Mouse (Mus musculus) lung, embryonic 16.5 days (tissue): ENCODE data around the gene Lyrm7. TPM values are rescaled to one million over a fixed set of nuclear protein-coding genes. Genes with fewer than 3 reads are reported as not detected.
"Not testable (repeated sequence)": the region's sequence is repeated elsewhere in the genome, so short reads cannot be mapped to it uniquely, and the experiment has no call there.

Experiments
- ATAC-seq: fragments of 200-750 bp; cut with Nextera tagmentation; 2 replicates; pipeline ENCODE4 v1.8.0; 2017; ENCODE audit warnings: low read depth, mild to moderate bottlenecking, moderate library complexity
- H3K27ac ChIP-seq: fragments of 300-500 bp; sonication (generic); 2 replicates; pipeline ENCODE4 v1.5.1; 2014; ENCODE audit warnings: mild to moderate bottlenecking, control low read depth, low read length
- H3K27me3 ChIP-seq: fragments of 300-500 bp; sonication (generic); 2 replicates; pipeline ENCODE4 v1.6.1; 2014; ENCODE audit warnings: low read depth, low read length, mixed read lengths; ENCODE audit not compliant: control insufficient read depth, insufficient read depth
- H3K36me3 ChIP-seq: fragments of 300-500 bp; sonication (generic); 2 replicates; pipeline ENCODE4 v1.6.1; 2014; ENCODE audit warnings: low read length; ENCODE audit not compliant: control insufficient read depth, insufficient read depth
- H3K4me1 ChIP-seq: fragments of 300-500 bp; sonication (generic); replicated peaks from 2 replicates; pipeline ENCODE4 v1.6.1; 2014; ENCODE audit warnings: low read length, mixed read lengths; ENCODE audit not compliant: control insufficient read depth, insufficient read depth
- H3K4me2 ChIP-seq: fragments of 300-500 bp; sonication (generic); 2 replicates; pipeline ENCODE4 v1.6.1; 2014; ENCODE audit warnings: low read depth, low read length, control low read depth
- H3K4me3 ChIP-seq: fragments of 300-500 bp; sonication (generic); 2 replicates; pipeline ENCODE4 v1.5.1; 2014; ENCODE audit warnings: mild to moderate bottlenecking, low read length, control low read depth
- H3K9ac ChIP-seq: fragments of 300-500 bp; sonication (generic); 2 replicates; pipeline ENCODE4 v1.6.1; 2014; ENCODE audit warnings: low read length, control low read depth
- H3K9me3 ChIP-seq: fragments of 300-500 bp; sonication (generic); 2 replicates; pipeline ENCODE4 v1.6.1; 2016; ENCODE audit warnings: low read length; ENCODE audit not compliant: control insufficient read depth
- WGBS: fragments of 180-500 bp; shearing (Covaris S2); extraction: QIAGEN DNeasy Blood & Tissue Kit; methylation state at CpG from one replicate; pipeline ENCODE4 v1.1.7; 2014; 5-methylcytosine and 5-hydroxymethylcytosine counted together
- polyA plus RNA-seq: library from polyadenylated mRNA; unstranded; fragments of >200 nt; fragmentation: Nextera tagmentation; extraction: Ambion mirVana; gene quantifications from 2 replicates; pipeline ENCODE4 v1.2.1, GENCODE M21; 2015

The Lyrm7 gene
- polyA plus RNA-seq, 1 experiment from 2014 or later: 7.7 TPM

DNA sequence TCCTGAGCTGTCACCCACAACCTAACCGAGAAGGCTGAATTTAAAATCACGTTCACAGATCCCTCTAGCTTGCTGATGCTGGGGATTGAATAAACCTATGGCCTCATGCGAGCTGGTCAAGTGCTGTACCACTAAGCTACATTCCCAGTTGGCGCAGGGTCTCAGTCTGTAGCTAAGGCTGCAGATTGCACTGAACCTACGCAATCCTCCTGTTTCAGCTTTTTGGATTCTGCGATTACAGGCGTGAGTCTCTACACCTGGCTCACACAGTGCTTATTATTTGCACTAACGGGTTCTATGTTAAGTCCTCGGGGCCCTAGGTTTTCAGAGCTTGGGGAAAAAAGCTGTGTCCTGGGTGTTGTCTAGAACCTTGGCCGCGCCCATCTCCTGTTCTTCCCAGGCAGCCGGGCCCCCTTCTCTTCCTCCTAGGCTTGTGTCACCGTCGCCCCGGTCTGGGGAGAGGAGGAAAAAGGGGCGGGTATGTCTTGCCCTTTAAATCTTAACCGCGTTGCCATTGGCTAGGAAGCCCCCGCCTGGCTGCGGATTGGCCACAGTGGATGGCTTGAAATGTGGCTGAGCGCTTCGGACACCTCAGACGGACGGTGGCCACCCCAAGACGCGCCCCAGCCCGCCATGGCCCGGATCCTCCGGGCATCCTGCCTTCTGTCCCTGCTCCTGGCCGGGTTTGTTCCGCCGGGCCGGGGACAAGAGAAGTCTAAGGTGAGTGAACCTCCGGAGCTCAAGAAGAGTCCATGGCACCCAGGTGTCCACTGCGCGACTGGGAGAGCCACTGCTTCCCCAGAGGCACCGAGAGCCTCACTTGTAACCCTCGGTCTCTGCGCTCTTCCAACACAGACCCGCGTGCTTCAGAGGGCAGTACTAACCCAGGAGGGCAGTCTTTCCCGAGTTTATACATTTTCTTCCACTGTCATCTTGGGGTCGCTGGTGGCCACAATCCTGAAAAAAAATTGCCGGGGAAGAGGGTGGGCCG lies 41.9 kb upstream of the Lyrm7 start, which contains the start of gene Gpx3:
Gpx3 (plus strand) TSS at position 121 of the 991 bp plus-strand sequence.
- peak; percentile 90 for ATAC-seq
- WGBS: 12% methylated on average over 42 of the region's 45 CpGs
- peak within 1 kb of the TSS; percentile 90 for H3K4me2 ChIP-seq
- no peaks in the 10 kb centered on the region for H3K9me3 ChIP-seq
- H3K4me1 ChIP-seq: peaks cover 17% of the 10 kb centered on the region
- H3K27me3 ChIP-seq: no peaks in the 10 kb centered on the region
- peak within 1 kb of the TSS; percentile 64 for H3K4me3 ChIP-seq
- H3K36me3 ChIP-seq: no peaks in the 10 kb centered on the region
- H3K27ac ChIP-seq: no peak within 1 kb of the TSS; the same call in 1 of the 2 replicates
- peak within 1 kb of the TSS; percentile 71 for H3K9ac ChIP-seq

DNA sequence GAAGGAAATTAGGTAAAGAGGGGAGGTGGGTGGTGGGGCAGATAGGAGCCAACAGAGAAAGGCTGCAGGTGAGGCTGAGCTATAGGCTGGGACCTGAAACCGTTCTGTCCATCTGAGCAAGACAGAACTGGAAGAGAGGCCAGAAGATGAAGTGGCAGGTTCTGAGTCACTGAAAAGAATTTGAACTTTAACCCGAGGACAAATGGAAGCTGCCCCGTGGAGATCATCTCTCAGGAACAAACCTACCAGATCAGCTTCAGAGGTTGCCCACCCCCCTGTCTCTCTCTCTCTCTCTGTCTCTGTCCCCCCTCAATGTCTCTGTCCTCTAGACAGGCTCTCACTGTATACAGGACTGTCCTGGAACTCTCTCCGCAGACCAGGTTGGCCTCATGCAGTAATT lies 38.9 kb upstream of the Lyrm7 start:
- H3K4me3 ChIP-seq: no peak overlapping the region
- no peak overlapping the region for H3K27ac ChIP-seq
- WGBS: 53% methylated on average over 4 of the region's 4 CpGs
- peaks cover 17% of the 10 kb centered on the region for H3K4me1 ChIP-seq
- no peak overlapping the region for H3K4me2 ChIP-seq
- no peaks in the 10 kb centered on the region for H3K36me3 ChIP-seq
- no peaks in the 10 kb centered on the region for H3K27me3 ChIP-seq
- H3K9me3 ChIP-seq: no peaks in the 10 kb centered on the region
- H3K9ac ChIP-seq: no peak overlapping the region
- ATAC-seq: no peak

DNA sequence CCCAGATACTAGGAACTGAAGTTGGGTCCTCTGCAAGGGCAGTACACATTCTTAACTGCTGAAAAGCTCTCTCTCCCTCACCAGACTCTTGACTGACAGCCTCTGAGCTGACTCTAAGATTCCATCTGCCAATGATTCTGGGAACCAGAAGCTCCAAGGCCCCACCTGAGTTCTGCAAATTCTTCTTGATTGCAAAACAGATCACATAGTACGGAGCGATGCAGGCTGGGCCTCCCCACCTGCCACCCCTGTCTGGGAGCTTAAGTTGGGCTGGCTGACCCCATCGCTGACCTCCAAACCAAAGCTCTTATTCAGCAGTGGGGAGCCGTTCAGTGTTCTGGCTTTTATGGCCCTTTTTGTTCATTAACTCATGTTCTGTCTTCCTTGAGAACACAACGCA lies 36.8 kb upstream of the Lyrm7 start:
- peak; percentile 34; the same call in 1 of the 2 replicates for ATAC-seq

DNA sequence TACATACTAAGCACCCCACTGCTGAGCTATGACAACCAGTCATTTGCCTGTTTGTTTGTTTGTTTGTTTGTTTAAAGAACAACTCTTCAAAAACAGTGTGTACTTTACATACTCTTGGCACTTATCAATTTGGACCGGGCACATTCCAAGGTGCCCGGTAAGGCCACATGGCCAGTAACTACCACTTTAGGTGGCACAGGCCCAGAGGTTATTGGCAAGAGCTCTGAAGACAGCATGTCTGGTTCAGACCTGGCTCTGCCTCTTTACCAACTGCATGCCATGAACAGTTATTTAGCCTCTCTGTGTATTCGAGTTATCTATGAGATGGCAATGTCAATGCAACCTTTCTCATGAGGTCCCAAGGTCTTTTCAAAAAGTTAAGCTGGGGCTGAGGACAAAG lies 35.9 kb upstream of the Lyrm7 start:
- H3K27ac ChIP-seq, H3K4me1 ChIP-seq, H3K9me3 ChIP-seq, ATAC-seq, H3K9ac ChIP-seq, H3K4me3 ChIP-seq, H3K4me2 ChIP-seq, H3K27me3 ChIP-seq, H3K36me3 ChIP-seq: not testable (repeated sequence)
- 80% methylated on average over 3 of the region's 3 CpGs for WGBS

More for the DNA sequence above, 36.8 kb upstream of the Lyrm7 start:
- no peak overlapping the region for H3K4me2 ChIP-seq
- no peak overlapping the region for H3K9ac ChIP-seq
- H3K9me3 ChIP-seq: no peaks in the 10 kb centered on the region
- no peak overlapping the region for H3K4me3 ChIP-seq
- WGBS: 54% methylated on average over 5 of the region's 5 CpGs
- no peaks in the 10 kb centered on the region for H3K36me3 ChIP-seq
- peaks cover 3% of the 10 kb centered on the region for H3K4me1 ChIP-seq
- no peak overlapping the region for H3K27ac ChIP-seq
- no peaks in the 10 kb centered on the region for H3K27me3 ChIP-seq

DNA sequence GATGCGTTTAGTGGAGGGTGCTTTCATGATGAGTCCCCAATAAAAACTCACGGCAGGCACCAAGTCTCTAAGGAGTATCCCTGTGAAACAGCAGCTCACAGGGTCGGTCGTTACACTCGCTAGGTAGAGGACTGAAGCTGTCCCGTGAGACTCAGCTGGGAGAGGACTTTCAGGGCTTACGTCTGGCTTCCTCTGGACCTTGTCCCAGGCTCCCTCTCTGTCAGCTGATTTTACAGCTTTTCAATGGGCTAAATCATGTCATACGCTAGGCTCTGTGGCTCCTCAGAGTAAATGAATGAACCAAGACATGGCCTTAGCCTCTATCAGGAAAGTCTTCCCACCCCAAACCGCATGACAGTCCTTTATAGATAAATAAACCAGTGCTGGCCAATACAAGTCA lies 33.9 kb upstream of the Lyrm7 start:
- no peaks in the 10 kb centered on the region for H3K9me3 ChIP-seq
- no peaks in the 10 kb centered on the region for H3K4me1 ChIP-seq
- H3K27me3 ChIP-seq: no peaks in the 10 kb centered on the region
- no peak overlapping the region for H3K4me3 ChIP-seq
- no peaks in the 10 kb centered on the region for H3K36me3 ChIP-seq
- H3K4me2 ChIP-seq: no peak overlapping the region
- no peak for ATAC-seq
- 61% methylated on average over 9 of the region's 9 CpGs for WGBS
- H3K9ac ChIP-seq: no peak overlapping the region
- no peak overlapping the region for H3K27ac ChIP-seq

DNA sequence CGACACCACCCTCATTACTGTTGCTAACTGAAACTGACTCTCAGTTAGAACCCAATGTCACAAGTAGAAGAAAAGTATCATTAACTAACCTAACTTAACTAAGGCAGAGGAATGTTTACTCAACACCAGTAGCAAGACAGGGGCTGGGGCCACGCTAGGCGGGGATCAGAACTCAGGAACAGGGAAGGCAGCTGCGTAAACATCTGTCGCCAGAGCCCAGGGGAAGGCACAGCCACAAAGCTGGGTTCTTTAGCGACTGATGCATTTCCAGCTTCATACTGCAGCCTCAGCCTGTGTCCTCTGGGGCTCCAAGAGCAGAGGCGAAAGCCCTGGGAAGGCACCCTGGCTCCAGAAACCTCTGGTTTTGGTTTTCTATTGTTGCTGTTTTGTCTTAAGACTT lies 31.4 kb upstream of the Lyrm7 start:
- Histone ChIP-seq H3K27ac (no peak overlapping the region), H3K4me1 (no peaks in the 10 kb centered on the region), H3K4me3 (no peak overlapping the region), H3K9me3 (no peaks in the 10 kb centered on the region), H3K9ac (no peak overlapping the region), H3K4me2 (no peak overlapping the region), H3K27me3 (no peaks in the 10 kb centered on the region), H3K36me3 (no peaks in the 10 kb centered on the region)
- no peak for ATAC-seq
- WGBS: 41% methylated on average over 7 of the region's 7 CpGs

DNA sequence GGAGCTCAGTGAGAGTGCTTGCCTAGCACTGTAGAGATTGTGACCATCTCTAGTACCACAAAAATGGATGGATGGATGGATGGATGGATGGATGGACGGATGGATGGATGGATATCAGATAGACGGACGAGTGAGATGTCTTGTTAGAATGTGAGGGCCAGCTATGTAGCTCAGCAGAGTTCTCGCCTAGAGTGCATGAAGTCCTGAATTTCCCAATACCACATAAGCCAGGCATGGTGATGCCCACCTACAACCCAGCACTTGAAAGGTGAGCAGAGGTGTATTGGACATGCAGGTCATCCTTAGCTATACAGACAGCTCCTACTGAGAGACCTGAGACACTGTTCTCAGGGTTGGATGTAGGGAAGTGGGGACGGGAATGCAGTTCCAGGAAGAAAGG lies 30.6 kb upstream of the Lyrm7 start:
- H3K27ac ChIP-seq: no peak overlapping the region
- no peak overlapping the region for H3K9ac ChIP-seq
- no peaks in the 10 kb centered on the region for H3K9me3 ChIP-seq
- H3K27me3 ChIP-seq: no peaks in the 10 kb centered on the region
- H3K4me1 ChIP-seq: no peaks in the 10 kb centered on the region
- no peak for ATAC-seq
- no peak overlapping the region for H3K4me2 ChIP-seq
- H3K4me3 ChIP-seq: no peak overlapping the region
- H3K36me3 ChIP-seq: no peaks in the 10 kb centered on the region
- 84% methylated on average over 5 of the region's 5 CpGs for WGBS

DNA sequence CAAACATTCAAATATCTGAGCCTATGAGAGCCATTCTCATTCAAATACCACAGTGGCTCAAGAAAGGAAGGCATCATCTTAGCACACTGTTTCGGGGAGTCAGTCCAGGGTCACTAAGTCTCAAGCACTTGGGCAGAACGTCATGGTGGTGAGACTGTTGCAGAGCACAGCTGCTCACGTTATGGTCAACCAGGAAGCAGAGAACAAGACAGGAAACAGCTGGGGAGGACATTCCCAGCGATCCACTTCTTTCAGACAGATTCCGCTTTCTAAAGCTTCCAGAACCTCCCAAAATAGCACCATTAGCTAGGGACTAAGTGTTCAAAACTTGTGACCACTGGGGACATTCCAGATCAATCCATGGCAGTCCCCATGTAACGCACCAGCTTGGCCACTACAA lies 27.2 kb upstream of the Lyrm7 start:
- ATAC-seq: no peak
- H3K27me3 ChIP-seq: no peaks in the 10 kb centered on the region
- WGBS: 60% methylated on average over 6 of the region's 6 CpGs

DNA sequence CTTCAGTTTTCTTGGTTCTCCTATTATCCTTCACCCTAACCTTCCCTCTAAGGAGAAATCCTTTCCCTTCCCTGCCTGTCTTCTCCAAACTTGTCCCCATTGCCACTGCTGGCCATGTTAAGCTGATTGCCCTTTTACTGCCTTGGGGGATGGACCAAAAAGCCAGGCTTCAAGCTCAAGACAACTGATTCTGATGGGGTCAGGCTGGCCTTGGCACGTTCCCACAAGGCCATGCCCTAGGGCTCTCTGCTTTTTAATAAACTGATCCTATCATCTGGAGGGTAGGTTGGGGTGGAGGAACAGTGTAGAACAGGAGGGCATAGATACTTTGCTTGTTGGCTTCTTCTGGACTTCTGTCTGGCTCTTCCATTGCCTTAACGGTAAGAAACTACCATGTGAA lies 24.7 kb upstream of the Lyrm7 start:
- Histone ChIP-seq H3K36me3 (no peaks in the 10 kb centered on the region), H3K27ac (0 out of 2 replicates have a peak overlapping the region, but pooled peaks have one; percentile 5), H3K27me3 (no peaks in the 10 kb centered on the region), H3K9me3 (no peaks in the 10 kb centered on the region), H3K4me3 (no peak overlapping the region), H3K4me1 (peaks cover 22% of the 10 kb centered on the region), H3K4me2 (no peak overlapping the region), H3K9ac (no peak overlapping the region)
- ATAC-seq: no peak
- 86% methylated on average over 2 of the region's 2 CpGs for WGBS

More for the DNA sequence above, 27.2 kb upstream of the Lyrm7 start:
- no peaks in the 10 kb centered on the region for H3K36me3 ChIP-seq
- H3K4me3 ChIP-seq: no peak overlapping the region
- H3K4me1 ChIP-seq: peaks cover 12% of the 10 kb centered on the region; the same call in 1 of the 2 replicates
- H3K9me3 ChIP-seq: no peaks in the 10 kb centered on the region
- no peak overlapping the region for H3K9ac ChIP-seq
- no peak overlapping the region for H3K27ac ChIP-seq
- H3K4me2 ChIP-seq: no peak overlapping the region
